Mouse (Mus musculus) thymus, adult 18-20 months (tissue): ENCODE results near the gene Dbp.
A peak's percentile ranks its signal among the peaks of the same experiment; 100 is the strongest.

Source experiments
- DNase-seq, 2 experiments: peaks; one replicate each; pipeline ENCODE4 v3.0.0; 2022; ENCODE audit warnings: mixed read lengths in 2 of 2

The Dbp gene

DNA sequence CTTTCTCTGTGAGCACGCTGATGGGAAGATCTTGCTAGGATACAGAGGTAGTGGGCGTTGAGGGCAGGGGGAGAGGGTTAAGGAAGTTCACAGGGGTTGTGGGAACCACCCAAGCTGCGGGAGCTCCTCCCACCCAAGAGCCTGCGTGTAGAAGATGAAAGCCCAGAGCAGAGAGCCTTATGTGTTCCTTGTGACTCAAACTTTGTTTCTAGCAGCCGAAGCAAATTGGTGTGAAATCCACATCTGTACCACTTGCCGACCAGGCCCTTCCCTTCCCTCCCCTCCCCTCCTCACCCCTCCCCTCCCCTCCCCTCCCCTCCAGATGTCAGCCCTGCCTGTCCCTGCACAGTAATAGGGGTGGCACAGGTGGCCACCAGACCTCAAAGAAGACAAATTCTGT, 9.8 kb upstream of the Dbp start:
- DNase-seq, result peak in 1 of 2 experiments; percentile 41

DNA sequence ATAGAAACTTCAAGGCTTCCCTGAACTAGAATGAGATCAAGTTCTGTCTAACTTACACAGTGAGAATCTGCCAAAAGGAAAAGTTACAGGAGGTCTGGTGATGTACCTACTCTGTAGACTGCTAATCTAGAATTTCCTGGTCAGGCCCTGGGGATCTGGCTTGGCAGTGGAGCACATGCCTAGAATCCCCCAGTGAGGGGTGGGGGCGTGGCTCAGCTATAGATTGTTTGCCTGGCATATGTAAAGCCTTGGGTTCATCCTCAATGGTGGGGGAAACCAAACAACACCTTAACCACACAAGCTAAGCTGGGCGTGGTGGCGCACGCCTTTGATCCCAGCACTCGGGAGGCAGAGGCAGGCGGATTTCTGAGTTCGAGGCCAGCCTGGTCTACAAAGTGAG, 7.0 kb upstream of the Dbp start:
- DNase-seq, result no peak

DNA sequence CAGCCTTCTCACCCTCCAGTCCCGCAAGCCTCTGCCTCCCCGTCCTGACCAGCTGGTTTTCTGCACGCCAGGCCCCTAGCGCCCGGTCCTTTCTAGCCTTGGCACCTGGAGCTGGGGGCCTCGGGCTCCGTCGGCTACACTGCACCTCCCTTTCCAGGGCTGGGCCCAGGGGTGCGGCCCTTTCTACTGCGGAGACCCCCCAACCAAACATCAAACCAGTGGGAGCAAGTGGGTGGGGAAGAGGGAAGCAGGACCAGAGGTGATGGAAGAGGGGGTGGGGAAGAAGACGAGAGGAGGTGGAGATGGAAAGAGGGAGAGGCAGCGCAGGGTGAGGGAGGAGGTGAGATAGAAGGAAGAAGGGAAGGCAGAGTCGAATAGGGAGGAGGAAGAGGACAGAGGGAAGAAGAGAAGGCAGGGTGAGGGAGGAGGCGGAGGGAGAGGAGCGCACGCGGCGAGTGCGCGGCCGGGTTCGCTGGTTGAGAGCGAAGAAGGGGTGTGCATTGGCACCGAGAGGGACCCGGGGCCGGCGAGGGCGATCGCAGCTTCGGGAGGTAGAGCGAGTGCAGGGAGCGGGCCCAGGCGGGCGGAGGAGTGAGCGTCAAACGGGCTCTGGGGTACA, 5.3 kb upstream of the Dbp start, which contains the start of gene Car11:
TSS of gene Car11 (plus strand) at position 321 of the 619 bp plus-strand sequence.
- DNase-seq, result peak in 1 of 2 experiments; percentile 12

DNA sequence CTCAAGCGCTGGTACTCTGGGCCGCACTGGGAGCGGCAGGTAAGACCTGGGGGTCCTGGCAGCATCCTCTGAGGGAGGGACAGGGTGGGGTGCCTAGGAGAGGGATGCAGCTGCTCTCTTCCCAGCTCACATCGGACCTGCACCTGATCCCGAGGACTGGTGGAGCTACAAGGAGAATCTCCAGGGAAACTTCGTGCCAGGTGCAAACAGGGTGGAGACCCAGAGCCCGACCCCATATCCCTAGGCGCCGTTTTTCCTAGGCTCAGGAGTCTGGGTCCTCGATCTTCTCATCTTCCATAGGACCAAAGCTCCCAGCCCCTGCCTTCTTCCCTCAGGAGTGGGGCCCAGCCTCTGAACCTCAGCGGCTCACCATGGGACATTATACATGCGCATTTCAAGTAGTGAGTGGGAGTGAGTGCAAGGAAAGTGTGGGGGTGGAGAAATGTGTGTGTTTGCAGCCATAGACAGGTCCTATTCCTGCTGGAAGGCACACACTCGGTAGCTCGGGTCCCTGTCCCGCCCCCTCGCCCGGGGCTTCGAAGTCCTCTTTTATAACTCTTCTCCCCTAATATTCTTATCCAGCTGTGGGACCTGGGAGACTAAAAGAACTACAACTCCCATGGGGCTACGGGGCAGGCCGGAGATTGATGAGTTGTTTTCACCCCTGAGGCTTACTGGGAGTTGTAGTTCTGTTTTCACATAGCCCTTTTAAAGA, 4.4 kb upstream of the Dbp start:
- DNase-seq, result peak; percentile 46 to 61

DNA sequence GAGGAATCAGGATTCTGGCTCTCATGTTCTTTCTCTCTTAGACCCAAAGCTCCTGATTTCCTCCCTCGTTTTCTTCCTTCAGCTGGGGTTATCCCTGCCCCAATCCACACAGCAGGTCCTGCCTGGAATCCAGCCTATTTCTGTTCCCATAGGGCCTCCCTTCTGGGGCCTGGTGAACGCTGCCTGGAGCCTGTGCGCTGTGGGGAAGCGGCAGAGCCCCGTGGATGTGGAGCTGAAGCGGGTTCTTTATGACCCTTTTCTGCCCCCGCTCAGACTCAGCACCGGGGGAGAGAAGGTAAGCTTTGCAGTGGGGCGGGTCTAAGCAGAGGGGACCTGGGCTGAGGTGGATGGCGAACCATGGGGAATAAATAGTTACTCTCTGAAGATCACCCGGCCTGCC, 3.8 kb upstream of the Dbp start:
- DNase-seq, result no peak

DNA sequence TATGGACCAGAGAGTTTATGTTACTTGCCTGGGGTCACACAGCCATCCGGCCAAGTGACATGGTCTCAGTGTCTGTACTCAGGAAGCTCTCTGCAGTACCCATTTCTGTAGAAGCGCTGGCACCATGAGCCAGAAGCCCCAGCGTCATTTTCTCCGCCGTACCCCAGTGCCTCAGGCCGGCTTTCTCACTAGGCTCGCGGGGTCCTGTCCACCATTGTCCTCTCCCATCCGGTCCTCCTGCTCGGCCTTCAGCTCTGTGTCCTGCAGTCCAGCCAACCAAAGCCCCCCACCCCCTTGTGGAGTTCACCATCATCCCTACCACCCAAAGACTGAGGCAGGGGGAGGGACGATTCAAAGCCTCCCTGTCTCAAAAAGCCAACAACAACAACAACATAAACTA, 3.3 kb upstream of the Dbp start:
- DNase-seq, result no peak

DNA sequence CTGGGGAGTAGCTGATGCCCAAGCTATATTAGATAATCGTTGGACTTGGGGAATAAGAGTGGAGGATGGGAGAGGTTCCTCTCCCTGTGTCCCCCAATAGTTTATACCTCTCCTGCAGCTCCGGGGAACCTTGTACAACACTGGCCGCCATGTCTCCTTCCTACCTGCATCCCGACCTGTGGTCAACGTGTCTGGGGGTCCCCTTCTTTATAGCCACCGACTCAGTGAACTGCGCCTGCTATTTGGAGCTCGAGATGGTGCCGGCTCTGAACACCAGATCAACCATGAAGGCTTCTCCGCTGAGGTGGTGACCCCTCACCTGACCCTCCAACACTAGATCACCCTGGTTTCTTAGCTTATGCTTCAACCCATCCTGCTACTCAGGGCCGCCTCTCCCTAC, 2.6 kb upstream of the Dbp start:
- no peak for DNase-seq

DNA sequence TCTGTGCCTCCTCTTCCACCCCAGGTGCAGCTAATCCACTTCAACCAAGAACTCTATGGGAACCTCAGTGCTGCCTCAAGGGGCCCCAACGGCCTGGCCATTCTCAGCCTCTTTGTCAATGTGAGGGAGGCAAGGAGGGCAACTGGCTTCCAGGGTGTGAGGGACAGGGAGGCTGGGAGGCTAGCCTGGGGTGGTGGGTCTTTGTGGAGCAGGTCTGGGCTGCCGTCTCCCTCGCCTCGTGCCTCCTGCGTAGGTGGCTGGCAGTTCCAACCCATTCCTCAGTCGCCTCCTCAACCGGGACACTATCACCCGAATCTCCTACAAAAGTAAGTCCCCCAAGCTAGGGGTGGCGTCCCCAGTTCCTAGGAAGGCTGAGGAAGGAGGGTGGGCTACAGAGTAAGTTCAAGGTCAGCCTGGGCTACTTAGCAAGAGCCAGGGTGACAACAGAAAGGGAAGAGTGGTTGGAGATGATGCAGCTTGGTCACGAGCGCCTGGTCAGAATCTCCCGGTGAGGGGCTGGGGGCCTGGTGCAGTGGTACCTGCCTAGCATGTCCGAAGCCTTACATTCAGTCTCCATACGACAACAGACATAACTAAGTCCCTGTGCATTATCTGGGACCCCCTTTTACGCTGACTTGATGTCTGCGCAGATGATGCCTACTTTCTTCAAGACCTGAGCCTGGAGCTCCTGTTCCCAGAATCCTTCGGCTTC, 1.9 kb upstream of the Dbp start:
- no peak for DNase-seq

DNA sequence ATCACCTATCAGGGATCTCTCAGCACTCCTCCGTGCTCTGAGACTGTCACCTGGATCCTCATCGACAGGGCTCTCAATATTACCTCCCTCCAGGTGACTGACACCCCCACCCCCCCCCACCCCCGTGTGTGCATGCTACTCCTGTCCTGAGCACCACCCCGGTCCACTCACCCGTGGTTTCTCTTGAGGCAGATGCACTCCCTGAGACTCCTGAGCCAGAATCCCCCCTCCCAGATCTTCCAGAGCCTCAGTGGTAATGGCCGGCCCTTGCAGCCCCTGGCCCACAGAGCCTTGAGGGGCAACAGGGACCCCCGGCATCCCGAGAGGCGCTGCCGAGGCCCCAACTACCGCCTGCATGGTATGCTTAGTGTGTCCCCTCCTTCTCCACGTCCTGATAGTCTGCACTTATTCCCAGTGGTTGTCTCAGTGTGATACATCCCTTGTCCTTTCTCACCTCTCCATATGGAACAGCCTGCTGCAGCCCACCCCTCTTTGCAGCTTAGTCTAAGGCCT, 1.3 kb upstream of the Dbp start:
- DNase-seq, result no peak

DNA sequence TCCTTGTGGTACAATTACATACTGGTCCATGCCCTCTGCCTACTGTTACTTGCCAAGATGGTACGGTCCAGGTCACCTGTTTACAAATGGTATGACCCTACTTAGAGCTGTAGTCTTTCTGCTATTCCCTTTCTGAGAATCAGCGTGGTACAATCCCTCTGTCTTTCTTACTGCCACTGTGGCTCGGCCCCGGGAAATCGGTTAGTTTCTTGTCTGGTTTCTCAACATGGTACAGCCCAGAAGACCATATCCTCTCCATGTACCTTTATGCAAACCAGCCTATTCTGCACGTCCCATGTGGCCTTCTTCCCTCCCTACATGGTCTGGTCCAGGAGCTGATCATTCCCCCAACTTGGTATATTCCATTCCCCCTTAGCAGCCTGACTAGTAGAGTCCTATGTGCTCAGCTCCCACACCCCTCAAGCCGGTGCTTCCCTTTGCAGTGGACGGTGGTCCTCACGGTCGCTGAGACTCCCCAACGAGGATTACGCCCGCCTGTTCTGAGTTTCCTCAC, 785 bp upstream of the Dbp start:
- peak in 1 of 2 experiments; percentile 32 for DNase-seq

DNA sequence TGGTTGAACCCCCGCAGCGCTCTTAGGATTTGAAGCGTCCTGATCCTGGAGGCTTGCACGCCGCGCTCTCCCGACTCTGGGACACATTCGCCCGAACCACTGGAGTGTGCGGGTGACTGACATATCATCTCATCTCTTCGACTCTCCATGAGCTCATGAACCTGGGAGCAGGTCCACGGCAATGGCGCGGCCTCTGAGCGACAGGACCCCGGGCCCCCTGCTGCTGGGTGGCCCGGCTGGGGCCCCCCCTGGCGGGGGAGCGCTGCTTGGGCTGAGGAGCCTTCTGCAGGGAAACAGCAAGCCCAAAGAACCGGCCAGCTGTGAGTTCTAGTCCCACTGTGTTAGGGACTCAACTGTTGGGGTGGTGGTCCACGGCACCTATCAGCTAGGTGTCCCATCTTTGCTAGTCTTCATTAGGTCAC, 566 bp downstream of the Dbp start:
- DNase-seq, result peak in 1 of 2 experiments; percentile 42

DNA sequence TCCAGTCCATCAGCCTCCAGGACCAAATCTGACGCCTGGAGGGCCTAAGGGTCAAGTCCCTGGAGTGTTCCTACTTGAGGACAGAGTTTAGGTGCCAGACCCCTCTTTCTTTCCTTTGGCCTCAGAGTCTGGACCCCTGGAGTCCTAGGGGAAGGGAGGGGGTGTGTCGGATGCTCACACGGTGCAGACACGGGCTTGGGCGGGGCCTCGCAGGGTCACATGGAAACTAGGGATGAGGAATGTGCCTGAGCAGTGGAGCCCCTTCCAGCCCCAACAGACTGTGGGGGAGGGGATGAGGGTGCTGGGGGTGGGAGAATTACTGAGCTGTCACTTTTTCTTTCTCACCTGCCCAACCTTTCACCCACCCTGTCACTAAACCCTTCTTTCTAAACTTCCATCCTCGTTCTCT, 989 bp downstream of the Dbp start:
- peak; percentile 56 to 70 for DNase-seq

DNA sequence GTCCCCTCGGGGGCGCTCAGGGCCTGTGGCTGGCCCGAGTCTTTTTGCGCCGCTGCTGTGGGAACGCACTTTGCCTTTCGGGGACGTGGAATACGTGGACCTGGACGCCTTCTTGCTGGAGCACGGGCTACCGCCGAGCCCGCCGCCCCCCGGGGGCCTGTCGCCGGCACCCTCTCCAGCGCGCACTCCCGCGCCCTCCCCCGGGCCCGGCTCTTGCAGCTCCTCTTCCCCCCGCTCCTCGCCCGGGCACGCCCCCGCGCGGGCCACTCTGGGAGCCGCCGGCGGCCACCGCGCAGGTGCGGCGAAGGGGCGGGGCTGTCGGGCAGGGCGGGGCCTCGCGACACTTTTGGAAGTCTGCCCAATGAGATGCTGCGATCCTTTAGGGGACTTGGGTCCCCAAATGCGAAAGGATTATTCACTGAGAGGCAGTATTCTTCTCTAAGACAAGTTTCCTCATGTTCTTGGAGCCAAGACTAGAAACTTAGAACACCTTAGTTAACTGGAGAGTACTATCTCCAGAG, 1.9 kb downstream of the Dbp start:
- peak; percentile 83 to 86 for DNase-seq

DNA sequence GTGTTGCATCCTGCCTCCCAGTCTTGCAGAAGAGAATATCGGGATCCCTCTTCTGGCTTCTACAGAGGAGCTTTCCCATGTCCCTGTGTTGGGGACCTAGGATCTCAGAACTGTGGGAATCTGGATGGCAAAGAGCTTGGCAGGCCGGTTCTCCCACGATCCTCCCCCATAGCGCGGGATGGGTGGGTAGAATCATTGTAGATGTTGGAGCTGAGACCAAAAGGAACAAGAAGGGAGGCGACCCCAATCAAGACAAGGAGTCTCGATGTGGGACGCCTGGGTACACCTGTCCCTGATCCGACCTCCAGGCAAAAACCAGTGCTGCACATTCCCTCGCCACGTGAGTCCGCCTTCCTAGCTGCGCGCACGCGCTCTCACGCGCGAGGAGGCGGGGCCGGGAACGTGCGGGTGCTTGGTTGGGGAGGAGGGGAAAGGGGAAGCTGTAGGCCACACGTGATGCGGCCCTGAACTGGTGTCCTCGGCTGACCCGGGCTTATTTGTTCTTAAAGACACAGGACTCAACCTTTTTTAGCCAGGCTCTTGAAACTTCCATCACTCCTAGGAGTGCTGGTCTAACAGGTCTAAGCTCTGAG, 2.6 kb downstream of the Dbp start:
- peak; percentile 86 to 92 for DNase-seq

DNA sequence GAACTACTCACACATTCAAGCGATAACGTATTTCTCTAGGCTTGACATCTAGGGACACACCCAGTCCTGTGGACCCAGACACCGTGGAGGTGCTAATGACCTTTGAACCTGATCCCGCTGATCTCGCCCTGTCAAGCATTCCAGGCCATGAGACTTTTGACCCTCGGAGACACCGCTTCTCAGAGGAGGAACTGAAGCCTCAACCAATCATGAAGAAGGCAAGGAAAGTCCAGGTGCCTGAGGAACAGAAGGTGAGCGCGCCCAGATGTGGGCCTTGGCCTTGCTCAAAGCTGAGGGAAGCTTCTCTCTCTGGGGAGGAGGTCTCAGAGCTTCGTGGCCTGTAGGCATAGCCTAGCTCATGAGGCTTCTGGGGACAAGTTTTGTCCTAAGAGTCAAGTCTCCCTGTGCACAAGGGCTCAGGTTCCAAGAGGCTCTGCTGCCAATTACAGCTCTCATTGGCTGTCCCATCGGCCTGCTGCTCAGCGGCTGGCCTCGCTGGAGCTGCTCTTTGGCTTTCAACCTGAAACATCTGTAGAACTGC, 3.4 kb downstream of the Dbp start:
- no peak for DNase-seq

DNA sequence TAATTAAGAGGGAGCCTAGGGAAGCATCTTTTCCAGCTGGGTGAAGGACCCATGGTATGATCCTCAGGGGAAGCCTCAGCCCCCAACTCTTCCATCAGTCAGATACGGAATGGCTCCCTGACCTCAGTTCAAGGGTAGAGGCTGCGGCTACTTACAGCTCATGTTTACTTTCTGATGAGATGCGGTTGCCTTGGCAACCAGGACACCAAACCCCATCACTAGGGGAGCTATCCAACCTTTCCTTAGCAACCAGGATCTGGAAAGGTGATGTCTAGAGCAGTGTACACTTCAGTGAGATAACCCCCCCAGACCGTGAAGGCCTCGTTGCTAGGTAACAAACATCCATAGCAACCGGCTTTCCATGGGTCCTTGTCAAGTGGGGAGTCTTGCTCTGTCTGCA, 4.1 kb downstream of the Dbp start:
- peak in 1 of 2 experiments; percentile 14 for DNase-seq

DNA sequence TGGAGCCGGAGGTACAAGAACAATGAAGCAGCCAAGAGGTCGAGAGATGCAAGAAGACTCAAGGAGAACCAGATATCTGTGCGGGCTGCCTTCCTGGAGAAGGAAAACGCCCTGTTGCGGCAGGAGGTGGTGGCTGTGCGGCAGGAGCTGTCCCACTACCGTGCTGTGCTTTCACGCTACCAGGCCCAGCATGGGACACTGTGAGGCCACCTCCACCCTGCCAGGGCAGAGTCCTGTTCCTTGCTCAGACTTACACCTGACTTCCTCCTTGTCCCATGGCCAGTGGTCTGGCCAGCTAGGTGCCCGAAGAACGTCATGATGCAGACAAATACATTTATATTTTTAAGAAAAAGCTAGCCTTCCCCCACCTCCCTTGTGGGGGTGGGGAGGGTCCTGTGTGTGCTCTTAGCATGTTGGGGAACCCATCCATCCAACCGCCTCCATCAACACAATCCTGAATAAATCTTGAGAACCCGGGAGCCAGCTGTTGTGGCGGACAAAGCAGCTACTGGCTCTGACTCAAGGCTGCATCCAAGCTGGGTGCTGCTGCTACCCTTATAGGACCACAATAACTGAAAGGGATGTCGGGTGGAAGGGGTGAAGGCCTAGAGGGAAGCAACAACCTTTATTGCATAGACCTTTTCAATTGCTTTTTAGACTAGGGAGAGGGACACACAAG, 4.9 kb downstream of the Dbp start:
- no peak for DNase-seq

DNA sequence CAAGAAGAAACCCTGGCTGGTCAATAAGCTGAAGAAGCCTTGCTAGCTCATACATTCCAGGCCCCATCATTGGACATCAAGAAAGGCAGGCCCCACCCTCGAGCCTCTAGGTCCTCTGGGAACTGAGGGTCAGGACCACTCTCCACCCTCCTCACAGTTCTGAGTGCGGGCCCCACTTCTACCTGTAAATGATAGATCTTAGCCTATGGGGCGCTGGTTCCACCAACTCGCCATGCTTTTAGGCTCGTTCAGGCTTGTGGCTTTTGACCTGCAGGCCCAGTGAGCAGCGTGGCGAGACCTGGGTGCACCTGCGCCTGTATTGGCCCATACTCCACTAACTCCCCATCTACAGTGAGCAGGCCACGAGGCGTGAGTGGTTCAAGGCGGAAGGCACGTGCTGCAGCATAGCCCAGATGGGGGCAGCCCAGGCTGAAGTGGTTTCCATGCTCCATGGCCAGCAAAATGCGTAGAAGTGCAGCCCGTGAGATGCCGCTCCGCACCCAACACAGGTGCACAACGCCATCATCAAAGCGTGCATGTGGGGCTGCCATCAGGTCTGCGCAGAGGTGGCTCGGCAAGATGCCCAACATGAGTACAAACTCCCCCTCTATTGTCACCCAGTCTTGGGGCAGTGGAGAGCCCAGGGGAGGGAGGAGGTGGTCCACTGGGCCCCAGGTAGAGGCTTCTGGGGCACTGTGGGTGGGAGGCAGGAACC, 5.7 kb downstream of the Dbp start:
- DNase-seq, result no peak

DNA sequence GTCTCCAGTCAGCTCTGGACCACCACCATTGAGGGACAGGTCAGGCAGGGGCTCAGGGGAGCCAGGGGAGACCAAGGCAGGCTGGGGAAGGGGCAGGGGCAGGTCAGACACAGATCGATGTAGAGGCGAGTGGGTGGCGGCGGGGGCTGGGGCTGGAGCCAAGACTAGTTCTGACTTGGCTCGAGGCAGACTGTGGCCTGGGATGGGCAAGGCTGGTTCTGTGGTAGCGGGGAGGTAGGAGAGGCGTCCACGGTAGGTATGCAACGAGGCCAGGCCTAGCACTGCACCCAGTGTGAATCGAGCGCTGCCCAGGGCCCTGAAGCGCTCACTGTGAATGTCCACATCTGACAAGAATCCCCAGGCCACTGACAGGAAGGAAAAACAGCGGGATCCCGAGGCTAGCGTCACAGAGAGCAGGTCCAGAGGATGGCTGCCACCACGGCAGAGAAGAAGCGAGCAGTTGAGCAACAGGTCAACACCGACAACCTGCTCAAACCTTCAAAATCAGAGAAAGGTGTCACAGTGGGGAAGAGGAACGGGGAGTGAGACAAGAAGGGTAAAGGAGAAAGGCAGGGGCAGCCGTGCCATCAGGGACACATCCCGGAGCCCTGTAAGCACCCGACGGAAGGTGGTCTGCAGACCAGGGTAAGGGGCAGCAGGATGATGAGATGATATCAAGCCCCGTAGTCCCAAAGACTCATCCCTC, 6.6 kb downstream of the Dbp start:
- DNase-seq, result no peak

DNA sequence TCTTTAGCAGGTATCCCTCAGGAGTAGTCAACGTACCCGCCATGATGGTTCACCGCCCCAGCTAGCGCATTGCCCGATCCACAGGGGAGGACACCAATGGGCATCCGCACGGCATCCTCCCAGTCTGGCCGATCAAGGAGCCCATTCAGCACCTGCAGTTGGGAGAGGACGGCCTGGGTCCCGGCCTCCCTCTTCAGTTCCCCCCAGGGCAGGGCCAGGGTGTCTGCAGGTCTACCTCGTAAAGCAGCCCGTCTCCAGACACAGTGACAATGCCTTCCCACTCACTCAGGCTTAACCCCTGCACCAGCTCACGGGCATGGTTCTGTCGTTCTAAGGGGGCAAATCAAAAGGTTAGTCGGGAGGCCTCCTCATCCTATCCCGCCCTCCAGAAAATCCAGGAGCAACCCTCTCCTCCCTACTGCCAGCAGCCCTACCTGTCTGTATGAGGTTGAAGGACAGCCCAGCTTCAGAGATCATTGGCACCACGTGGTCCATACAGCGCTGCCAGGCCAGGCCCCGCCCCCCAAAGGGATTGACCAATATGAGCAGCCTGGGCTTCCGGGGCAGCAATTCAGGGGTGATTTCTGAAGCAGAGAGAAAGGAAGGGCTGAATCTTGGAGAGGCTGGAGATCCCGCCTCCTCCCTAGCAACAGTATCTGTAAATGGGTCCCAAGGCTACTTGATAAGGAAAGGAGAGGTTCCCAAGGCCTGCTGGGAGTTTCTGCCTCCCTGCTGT, 7.3 kb downstream of the Dbp start:
- DNase-seq, result peak in 1 of 2 experiments; percentile 14
